Mouse (Mus musculus): ENCODE measurements around the gene Cacnb3. TPM values are rescaled to one million over a fixed set of nuclear protein-coding genes. Genes with fewer than 3 reads are reported as not detected.
"Not testable (repeated sequence)": the region's sequence is repeated elsewhere in the genome, so short reads cannot be mapped to it uniquely, and the experiment has no call there.

Cacnb3 gene
- 36.1 and 50.9 TPM in 2 replicates for polyA plus RNA-seq (2016; fragmentation: Nextera tagmentation; extraction: Ambion mirVana)

GRCm38 (mm10) chr15:98630540-98630939, at the start of gene Cacnb3:
Cacnb3 (plus strand) TSS chr15:98630840.
- WGBS = 46% methylated on average over 4 of the region's 4 CpGs
- Histone ChIP-seq H3K36me3 (no peaks in the 10 kb centered on the region), H3K4me1 (peaks cover 88% of the 10 kb centered on the region), H3K4me3 (peak within 1 kb of the TSS; percentile 90), H3K27ac (replicated peaks) (peak within 1 kb of the TSS; percentile 98), H3K27me3 (ENCODE audit: low read depth, poor library complexity, severe bottlenecking) (peaks cover 87% of the 10 kb centered on the region), H3K9me3 (replicated peaks) (no peaks in the 10 kb centered on the region)
- DNase-seq (ENCODE audit: low spot score) = no peak

- no peaks in the 10 kb centered on the region for H3K9me3 ChIP-seq (replicated peaks)
- 88% methylated on average over 8 of the region's 8 CpGs for WGBS
- no peak overlapping the region for H3K4me3 ChIP-seq
- H3K27ac ChIP-seq (replicated peaks) = no peak overlapping the region
- H3K27me3 ChIP-seq (ENCODE audit: low read depth, poor library complexity, severe bottlenecking) = no peaks in the 10 kb centered on the region; the same call in 1 of the 2 replicates
- peaks cover 20% of the 10 kb centered on the region for H3K4me1 ChIP-seq
- no peaks in the 10 kb centered on the region for H3K36me3 ChIP-seq
- DNase-seq (ENCODE audit: low spot score) = no peak
Measured at GRCm38 (mm10) chr15:98582410-98582809, 48.2 kb upstream of the Cacnb3 start.

DNA sequence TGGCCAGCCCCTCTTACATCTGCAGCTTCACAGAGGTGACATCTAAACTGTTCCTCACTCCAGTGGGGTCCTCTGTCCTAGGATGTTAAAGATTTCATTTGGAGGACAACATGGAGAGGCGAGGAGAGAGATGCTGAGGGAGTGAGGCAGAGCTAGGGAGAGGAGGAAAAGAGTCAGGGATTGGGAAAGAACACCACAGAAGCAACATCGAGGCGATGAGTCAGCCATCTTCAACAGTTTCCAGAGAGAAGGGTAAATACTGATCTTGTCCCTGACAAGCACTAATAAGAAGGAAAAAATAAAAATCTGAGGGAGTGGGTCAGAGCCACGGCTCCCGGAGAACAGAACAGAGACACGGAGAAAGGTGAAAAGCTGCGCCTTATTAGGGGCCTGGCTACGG, 47.6 kb upstream of the Cacnb3 start:
- Histone ChIP-seq H3K4me1 (peaks cover 20% of the 10 kb centered on the region), H3K36me3 (no peaks in the 10 kb centered on the region), H3K27ac (replicated peaks) (no peak overlapping the region), H3K27me3 (ENCODE audit: low read depth, poor library complexity, severe bottlenecking) (no peaks in the 10 kb centered on the region; the same call in 1 of the 2 replicates), H3K9me3 (replicated peaks) (no peaks in the 10 kb centered on the region), H3K4me3 (no peak overlapping the region)
- WGBS = 83% methylated on average over 8 of the region's 8 CpGs
- DNase-seq (ENCODE audit: low spot score) = no peak

- H3K4me3 ChIP-seq = 0 out of 2 replicates have a peak overlapping the region, but pooled peaks have one; percentile 11
- H3K27ac ChIP-seq (replicated peaks) = 0 out of 2 replicates have a peak overlapping the region, but pooled peaks have one; percentile 28
- no peak for DNase-seq (ENCODE audit: low spot score)
- no peaks in the 10 kb centered on the region; the same call in 1 of the 2 replicates for H3K27me3 ChIP-seq (ENCODE audit: low read depth, poor library complexity, severe bottlenecking)
- 33% methylated on average over 7 of the region's 7 CpGs for WGBS
- H3K36me3 ChIP-seq = peaks cover 23% of the 10 kb centered on the region
- no peaks in the 10 kb centered on the region for H3K9me3 ChIP-seq (replicated peaks)
- peaks cover 17% of the 10 kb centered on the region for H3K4me1 ChIP-seq
Measured at GRCm38 (mm10) chr15:98585421-98585820, 45.2 kb upstream of the Cacnb3 start.

GRCm38 (mm10) chr15:98586141-98586540, 44.5 kb upstream of the Cacnb3 start:
- not testable (repeated sequence) for H3K27me3 ChIP-seq (ENCODE audit: low read depth, poor library complexity, severe bottlenecking); H3K9me3 ChIP-seq (replicated peaks); H3K27ac ChIP-seq (replicated peaks); DNase-seq (ENCODE audit: low spot score); H3K4me3 ChIP-seq
- 81% methylated on average over 9 of the region's 9 CpGs for WGBS
- Histone ChIP-seq H3K36me3 (peaks cover 30% of the 10 kb centered on the region), H3K4me1 (peaks cover 17% of the 10 kb centered on the region)

DNA sequence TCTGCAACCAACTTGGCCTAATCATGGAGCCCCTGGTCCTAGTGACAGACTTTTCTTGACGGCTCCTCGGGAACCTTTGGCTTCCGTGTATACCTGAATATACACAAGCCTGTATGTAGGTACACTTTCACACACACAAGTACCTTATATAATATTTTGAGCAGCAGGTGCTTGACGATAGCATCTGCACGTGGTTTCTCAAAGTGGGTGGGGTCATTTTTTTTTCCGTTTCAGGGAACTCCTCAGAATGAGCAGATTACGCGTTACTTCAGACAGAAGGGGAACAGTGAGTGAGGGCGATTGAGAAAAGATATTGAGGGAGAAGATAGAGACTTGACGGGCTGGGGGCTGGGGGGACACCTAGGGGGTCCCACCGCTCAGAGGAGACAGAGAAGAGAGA, 42.9 kb upstream of the Cacnb3 start:
- Histone ChIP-seq H3K9me3 (replicated peaks) (no peaks in the 10 kb centered on the region), H3K4me1 (peaks cover 17% of the 10 kb centered on the region), H3K36me3 (peaks cover 46% of the 10 kb centered on the region), H3K27ac (replicated peaks) (no peak overlapping the region), H3K4me3 (no peak overlapping the region), H3K27me3 (ENCODE audit: low read depth, poor library complexity, severe bottlenecking) (no peaks in the 10 kb centered on the region)
- no peak for DNase-seq (ENCODE audit: low spot score)
- 91% methylated on average over 11 of the region's 11 CpGs for WGBS

DNA sequence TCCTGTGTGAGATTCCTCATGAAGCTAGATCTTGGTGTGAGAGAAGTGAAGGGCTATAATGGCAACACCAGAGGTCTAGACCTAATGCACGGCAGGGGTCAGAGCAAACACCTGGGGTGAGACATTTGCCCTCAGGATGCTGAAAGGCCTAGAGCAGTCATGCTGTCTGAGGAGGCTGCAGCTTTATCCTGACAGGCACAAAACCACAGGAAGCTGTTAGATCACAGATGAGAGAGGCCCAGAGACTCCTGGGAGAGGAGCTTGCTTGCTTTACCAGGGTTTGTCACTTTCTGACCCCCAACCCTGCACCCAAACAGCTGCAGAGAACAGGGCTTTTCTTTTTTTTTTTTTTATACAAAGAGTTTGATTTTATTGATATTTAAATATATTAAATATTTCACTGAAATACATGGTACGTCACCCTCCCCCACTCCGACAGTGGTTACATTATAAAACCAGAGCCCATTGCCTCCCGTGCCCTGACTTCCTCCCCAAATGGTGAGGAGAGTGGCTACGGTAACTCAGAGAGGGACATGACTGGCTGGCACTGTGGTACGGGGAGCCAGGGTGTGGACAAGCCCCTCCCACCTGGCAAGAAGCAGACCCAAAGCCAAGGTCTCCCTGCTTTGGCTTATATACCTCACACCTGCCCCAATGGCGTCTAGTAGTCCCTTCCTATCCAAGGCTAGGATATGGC, 40.9 kb upstream of the Cacnb3 start:
- Histone ChIP-seq H3K9me3 (replicated peaks) (no peaks in the 10 kb centered on the region), H3K27ac (replicated peaks) (no peak overlapping the region), H3K27me3 (ENCODE audit: low read depth, poor library complexity, severe bottlenecking) (no peaks in the 10 kb centered on the region), H3K4me3 (no peak overlapping the region), H3K36me3 (peaks cover 67% of the 10 kb centered on the region), H3K4me1 (peaks cover 11% of the 10 kb centered on the region)
- 74% methylated on average over 7 of the region's 7 CpGs for WGBS
- no peak for DNase-seq (ENCODE audit: low spot score)

DNA sequence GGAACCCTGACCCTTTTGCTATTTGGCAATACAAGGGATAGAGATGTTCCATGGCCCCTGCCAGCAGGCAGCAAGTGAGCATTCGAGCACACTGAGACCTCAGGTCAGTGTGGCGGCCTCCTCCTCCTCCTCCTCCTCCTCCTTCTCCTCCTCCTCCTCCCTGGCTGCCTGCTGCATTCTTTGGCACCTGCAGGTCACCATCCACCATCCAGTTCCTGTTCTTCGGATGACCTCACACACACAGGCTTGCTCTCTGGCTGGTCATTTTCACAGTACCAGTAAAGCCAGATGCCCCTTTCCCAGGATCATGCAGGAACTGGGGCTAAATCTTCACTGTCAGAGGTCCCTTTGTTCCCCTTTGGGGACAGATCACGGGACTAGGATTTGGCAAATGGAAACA, 39.2 kb upstream of the Cacnb3 start:
- no peaks in the 10 kb centered on the region for H3K27me3 ChIP-seq (ENCODE audit: low read depth, poor library complexity, severe bottlenecking)
- H3K9me3 ChIP-seq (replicated peaks) = no peaks in the 10 kb centered on the region
- no peaks in the 10 kb centered on the region for H3K4me1 ChIP-seq
- H3K27ac ChIP-seq (replicated peaks) = no peak overlapping the region
- DNase-seq (ENCODE audit: low spot score) = no peak
- WGBS = 68% methylated on average over 4 of the region's 4 CpGs
- no peak overlapping the region for H3K4me3 ChIP-seq
- peaks cover 83% of the 10 kb centered on the region for H3K36me3 ChIP-seq

- Histone ChIP-seq H3K27ac (replicated peaks) (no peak overlapping the region), H3K27me3 (ENCODE audit: low read depth, poor library complexity, severe bottlenecking) (no peaks in the 10 kb centered on the region), H3K9me3 (replicated peaks) (no peaks in the 10 kb centered on the region), H3K36me3 (peaks cover 100% of the 10 kb centered on the region), H3K4me3 (no peak overlapping the region), H3K4me1 (no peaks in the 10 kb centered on the region)
- DNase-seq (ENCODE audit: low spot score) = no peak
- 83% methylated on average over 19 of the region's 19 CpGs for WGBS
Measured at GRCm38 (mm10) chr15:98594193-98594592, 36.4 kb upstream of the Cacnb3 start.

DNA sequence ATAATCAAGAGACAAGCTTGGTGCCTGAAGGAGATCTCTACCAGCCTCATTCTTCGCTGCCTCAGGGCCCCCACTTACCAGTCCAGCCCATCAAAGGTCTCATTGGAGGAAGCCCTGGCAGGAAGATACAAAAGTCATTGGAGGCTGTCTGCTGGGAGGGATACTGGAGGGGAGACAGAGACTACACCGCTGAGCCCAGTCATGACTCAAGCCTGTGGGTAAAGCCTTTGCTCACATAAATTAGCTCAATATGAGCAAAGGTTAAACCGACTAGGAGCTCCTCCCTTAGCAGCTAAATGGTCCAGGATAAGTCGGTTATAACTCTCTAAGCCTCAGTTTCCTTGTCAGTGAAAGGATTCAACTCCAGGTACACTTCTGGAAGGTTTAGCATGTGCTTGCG, 35.6 kb upstream of the Cacnb3 start:
- Histone ChIP-seq H3K36me3 (peaks cover 100% of the 10 kb centered on the region), H3K4me3 (no peak overlapping the region), H3K27ac (replicated peaks) (no peak overlapping the region), H3K4me1 (no peaks in the 10 kb centered on the region), H3K27me3 (ENCODE audit: low read depth, poor library complexity, severe bottlenecking) (no peaks in the 10 kb centered on the region), H3K9me3 (replicated peaks) (no peaks in the 10 kb centered on the region)
- WGBS = 95% methylated on average over 5 of the region's 5 CpGs
- DNase-seq (ENCODE audit: low spot score) = no peak

DNA sequence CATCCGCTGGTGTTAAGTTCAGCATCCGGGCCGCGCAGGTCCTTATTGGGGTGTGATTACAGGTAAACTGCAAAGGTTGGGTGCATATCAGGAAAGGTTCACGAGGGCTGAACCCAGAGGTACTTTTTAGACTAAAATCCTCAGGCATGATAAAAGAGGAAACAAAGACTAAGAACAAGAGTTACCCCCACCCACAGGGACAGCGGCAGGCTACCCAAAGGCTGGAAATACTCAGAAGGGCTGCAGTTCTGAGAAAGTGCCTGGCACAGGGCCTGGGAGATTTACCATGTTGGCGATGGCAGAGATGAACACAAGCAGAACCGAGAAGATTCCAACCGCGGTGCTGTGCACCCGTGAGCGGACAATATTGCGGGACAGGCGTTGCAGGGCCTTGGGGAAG, 34.0 kb upstream of the Cacnb3 start:
- Histone ChIP-seq H3K27me3 (ENCODE audit: low read depth, poor library complexity, severe bottlenecking) (no peaks in the 10 kb centered on the region), H3K36me3 (peaks cover 100% of the 10 kb centered on the region)
- WGBS = 95% methylated on average over 14 of the region's 14 CpGs

DNA sequence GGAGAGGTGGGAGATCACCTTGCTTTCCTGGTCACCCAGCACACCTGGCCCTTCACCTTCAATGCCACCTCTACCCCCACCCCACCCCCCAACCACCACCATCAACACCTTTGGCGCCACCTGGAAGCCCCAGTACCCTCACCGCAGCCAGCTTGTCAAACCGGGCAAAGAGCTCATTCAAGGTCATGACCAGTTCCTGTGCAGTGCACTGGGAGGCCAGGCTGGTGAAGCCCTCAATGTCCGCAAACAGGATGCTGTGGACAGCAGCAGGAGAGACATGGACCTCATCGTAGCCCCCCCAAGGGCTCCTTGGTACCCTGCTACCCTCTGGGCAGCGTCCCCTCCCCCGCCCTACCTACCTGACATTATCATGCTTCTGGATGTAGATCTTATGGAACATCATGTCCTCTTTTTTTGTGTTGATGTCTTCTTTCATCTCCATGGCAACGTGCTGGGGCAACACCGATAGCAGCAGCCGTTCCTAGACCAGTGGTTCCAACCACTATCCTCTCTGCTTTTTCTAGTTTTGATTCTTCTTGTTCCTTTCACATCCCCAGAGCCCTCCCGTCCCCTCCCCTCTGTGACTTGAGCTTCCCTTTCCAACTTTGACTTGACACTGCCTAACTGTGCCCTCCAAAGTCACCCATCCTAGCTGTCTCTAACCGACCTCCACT, 30.5 kb upstream of the Cacnb3 start:
- H3K4me3 ChIP-seq = no peak overlapping the region
- H3K27ac ChIP-seq (replicated peaks) = no peak overlapping the region
- DNase-seq (ENCODE audit: low spot score) = no peak
- H3K27me3 ChIP-seq (ENCODE audit: low read depth, poor library complexity, severe bottlenecking) = no peaks in the 10 kb centered on the region
- peaks cover 21% of the 10 kb centered on the region for H3K4me1 ChIP-seq
- H3K36me3 ChIP-seq = peaks cover 99% of the 10 kb centered on the region
- no peaks in the 10 kb centered on the region for H3K9me3 ChIP-seq (replicated peaks)
- WGBS = 86% methylated on average over 12 of the region's 12 CpGs

More for the DNA sequence above, 34.0 kb upstream of the Cacnb3 start:
- H3K27ac ChIP-seq (replicated peaks) = no peak overlapping the region
- no peak for DNase-seq (ENCODE audit: low spot score)
- H3K9me3 ChIP-seq (replicated peaks) = no peaks in the 10 kb centered on the region
- no peaks in the 10 kb centered on the region; the same call in 1 of the 2 replicates for H3K4me1 ChIP-seq
- no peak overlapping the region for H3K4me3 ChIP-seq

DNA sequence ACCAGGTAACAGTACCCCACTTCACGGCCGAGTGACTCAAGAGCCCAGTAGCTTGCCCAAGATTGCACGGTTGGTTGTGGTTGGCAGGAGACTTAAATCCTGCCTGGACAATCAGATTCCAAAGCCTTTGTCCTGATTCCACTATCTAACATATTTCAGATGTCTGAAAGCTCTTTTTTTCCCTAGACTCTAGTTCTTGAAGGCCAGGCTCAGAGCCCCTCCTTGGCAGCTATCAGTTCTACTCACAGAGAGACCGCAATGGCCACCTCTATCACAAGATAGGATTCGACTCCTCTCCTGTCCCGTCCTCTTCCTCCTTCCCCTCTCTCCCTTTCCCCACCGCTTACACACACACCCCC, 28.8 kb upstream of the Cacnb3 start:
- Histone ChIP-seq H3K9me3 (replicated peaks) (no peaks in the 10 kb centered on the region), H3K4me1 (peaks cover 23% of the 10 kb centered on the region), H3K36me3 (peaks cover 96% of the 10 kb centered on the region), H3K4me3 (no peak overlapping the region), H3K27me3 (ENCODE audit: low read depth, poor library complexity, severe bottlenecking) (no peaks in the 10 kb centered on the region), H3K27ac (replicated peaks) (no peak overlapping the region)
- 83% methylated on average over 7 of the region's 7 CpGs for WGBS
- DNase-seq (ENCODE audit: low spot score) = no peak

All from midbrain, embryonic 10.5 days (tissue).